Mouse (Mus musculus): ENCODE data around the gene Slc1a7.

DNA sequence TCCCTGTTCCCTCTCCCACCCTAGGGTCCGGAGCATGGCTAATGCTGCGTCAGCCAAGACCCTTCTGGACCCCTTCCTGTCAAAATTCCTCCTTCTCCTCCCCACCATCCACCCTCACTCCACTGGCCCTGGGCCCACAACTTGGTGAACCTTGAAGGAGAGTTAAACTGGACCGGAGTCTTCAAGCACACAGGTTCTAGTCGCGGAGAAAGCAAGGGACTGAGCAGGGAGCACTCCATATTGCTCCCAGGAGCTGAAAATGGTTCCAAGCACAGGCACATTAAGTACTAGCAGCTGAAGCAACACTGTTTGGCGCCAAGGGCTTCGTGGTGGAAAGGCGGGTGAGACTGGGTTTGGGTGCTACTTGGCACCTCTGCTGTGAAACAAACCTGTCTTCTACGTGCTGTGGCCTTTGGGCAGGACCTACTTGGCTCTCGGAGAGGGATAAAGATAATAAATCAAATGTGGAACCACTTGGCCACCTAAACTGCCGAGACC is 64.3 kb downstream of the Slc1a7 start:
- no peak for TF ChIP-seq EP300 (IDR thresholded peaks at IDR 0.05; ENCODE audit: low read depth)
- no peak for TF ChIP-seq CTCF (IDR thresholded peaks at IDR 0.05; ENCODE audit: low read depth)
